Mouse (Mus musculus): ENCODE results near the gene Trex1. TPM values are rescaled to one million over a fixed set of nuclear protein-coding genes. Genes with fewer than 3 reads are reported as not detected.

Gene Trex1
- polyA plus RNA-seq (2012; rRNA removed): 23.2 and 25.4 TPM in 2 replicates

DNA sequence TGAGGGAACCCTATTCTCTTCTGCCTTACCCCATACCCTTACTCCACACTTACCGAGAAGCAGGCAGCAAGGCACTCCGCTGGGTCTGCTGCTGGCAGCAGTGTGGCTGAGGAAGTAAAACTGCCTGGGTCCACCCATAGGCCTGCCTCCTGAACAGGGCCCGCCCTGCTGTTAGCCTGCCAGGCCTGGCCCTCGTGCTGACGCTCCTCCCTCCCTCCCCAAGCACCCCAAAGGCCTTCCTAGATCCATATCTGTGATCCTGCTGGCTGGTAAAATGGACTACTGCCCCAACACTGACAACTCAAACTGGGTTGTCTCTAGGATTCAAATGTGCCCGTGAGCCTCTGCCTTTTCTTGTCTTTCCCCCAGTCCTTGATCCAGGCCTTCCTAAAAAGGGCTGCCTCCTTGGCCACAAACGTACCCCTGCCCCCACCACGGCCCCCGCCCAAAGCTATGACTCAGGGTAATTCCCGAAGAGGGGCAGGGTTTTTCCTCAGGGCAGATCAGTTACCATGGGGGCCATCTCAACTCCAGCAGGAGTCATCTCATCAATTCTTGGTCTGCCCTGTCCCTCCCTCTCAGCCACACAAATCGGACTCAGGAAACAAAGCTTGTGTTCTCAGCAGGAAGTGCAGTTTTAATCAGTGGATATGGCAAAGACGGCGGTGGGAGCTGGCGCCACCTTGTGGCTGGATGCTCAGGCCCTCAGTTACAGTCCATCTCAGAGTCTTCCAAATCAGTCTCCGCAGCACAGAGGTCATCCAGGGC lies at the start of gene Trex1:
Gene Trex1, minus strand, starts transcription at position 599 of the 768 bp plus-strand sequence.

DNA sequence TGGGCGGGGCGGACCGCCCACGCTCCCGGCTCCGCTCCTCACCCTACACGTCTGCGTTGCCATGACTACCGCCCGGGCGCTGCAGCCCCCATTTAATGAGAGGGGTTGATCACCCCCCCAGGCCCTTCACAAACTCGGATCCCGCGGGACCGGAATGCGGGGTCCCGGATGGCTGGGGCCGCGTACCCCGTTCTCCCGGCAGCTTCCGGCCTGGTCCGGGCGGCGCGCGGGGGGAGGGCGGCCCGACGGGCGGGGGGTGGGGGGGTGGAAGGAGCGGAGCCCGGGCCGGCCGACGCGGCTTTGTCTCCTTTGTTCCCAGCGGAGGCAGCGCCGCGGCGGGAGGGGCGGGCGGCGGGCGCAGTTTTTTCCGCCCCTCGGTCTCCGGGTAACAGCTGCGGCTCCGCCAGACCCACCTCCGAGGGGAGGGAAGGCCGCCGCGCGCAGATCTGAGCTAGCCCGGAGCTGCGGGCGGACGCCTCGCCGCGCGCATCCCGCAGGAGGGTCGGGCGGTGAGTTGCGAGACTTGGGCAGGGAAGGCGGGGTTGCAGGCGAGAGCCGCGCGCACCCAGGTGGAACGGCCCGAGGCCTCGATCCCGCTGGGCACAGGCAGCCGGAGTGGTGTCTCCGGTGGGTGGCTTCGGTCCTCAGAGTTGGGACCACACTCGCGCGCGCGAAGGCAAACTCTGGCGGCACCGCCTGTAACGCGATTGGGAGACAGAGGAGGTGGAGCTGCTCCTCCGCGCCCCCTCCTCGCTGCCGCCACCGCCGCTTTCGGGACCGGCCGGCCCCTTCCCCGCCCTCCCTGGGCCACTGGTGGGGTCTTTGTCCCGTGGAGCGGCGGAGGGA lies 35.8 kb upstream of the Trex1 start, which contains the start of gene Plxnb1:
Gene Plxnb1, plus strand, starts transcription at position 253 of the 846 bp plus-strand sequence.

DNA sequence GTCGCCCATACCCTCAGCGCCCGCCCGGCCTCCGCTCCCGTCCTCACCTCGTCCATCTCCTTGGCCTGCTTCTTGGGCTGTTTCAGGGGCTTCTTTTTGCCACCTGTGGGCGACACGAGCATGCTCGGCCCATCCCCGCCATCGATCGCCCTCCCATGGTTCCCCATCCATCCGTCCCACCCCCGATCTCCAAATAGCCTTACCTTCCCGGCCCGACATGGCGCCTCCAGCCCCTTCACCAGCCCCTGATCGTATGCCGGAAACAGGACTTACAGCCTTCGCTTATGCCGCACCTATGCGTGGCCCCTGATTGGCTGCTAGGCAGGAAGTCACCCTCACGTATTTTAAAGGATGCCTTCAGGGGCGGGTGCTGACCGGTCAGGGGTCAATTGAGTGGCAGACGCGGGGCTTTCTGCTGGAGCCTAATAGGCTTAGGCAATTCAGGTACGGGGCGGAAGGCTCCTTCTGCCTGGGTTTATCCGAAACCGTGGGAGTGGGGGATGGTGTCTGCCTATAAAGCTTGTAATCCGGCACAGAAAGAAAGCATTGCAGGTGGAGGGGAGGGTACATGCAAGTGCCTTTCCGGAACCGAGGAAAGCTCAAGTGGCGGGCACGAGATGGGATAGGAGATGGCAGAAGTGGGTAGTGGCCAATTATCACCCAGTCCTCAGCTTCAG lies 22.7 kb upstream of the Trex1 start, which contains the start of the genes Ccdc51 and Tma7:
Gene Ccdc51, plus strand, starts transcription at position 370 of the 677 bp plus-strand sequence.
Gene Tma7, minus strand, starts transcription at position 464 of the 677 bp plus-strand sequence.

DNA sequence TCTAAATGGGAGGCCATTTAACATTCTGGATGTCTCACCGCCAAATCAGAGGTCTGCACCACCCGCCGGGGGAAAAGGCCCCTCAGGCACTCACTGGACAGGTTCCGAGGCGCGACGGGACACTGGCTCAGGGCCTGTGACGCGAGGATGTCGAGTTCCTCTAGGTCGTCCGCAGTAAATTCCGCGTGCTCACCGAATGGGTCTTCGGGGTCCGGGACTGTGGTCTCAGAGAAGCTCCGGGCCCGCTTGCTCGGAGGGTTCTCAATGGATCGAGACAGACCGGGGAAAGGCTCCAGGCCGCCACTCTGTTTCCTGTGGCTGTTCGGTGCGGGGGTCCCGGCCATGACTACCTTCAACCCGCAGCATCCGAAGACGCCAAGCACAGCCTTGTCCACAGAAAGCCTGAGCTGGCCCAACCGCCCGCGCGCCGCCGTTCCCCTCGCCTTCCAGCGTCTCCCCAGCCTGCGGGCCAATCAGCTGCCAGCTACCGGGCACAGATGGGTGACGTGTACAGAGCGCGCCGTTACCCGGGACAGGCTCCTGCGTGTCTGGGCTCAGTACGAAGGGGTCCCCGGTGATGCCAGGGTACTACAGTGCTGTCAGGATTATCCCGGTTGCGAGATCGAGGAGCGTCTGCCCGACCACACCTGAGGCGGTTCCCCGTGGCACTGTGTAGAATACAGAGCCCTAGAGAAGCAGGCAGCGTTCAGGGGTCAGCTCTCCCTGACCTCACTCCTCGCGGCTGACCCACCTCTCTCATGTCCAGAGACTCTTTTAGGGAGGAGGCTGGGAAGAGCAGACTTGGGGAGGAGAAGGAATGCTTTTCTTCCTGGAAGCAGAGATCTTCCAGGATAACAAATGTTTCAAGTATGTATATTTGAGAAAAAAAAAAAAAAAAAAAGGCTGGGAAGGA lies 14.4 kb upstream of the Trex1 start, which contains the start of gene Atrip:
Gene Atrip, minus strand, starts transcription at position 464 of the 913 bp plus-strand sequence.

DNA sequence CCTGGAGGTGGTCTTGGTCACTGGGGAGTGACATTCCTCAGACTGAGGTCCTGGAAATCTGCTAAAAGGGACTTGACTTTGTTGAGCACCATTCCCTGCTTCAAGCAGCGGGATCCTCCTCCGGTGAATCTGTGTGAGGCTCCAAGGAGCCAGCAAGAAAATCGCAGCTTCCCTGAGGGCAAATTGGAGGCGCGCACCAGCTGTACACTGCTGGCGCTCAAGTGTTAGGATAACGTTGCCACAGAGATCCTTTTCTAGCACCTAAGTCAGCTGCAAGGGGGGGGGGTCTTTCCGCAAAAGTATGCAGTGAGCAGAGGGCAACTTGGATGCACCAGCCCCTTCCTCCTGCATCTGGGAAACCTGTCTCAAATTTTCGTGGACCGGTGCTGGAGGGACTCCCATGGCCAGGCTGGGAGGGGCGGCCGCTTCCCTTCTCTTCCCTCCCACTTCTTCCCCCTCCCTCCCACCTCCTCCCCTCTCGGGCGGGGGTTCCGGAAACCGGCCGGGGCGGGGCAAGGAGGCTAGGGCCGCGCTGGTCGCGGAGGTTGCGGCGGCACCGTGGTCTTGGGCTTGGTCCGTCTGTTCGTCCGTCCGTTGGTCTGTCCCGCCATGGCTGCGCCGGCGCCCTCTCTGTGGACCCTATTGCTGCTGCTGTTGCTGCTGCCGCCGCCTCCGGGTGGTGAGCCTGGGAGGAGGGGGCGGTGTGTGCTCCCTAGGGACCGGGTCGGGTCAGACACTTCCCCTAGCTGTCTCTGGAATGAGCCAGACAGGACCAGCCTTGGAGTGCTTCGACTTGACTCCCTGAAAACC lies 21.2 kb downstream of the Trex1 start, which contains the start of gene Shisa5:
Gene Shisa5, plus strand, starts transcription at position 480 of the 810 bp plus-strand sequence.

Other genes with a start within 250 kb of the Trex1 start
- 0.41 and 0.63 TPM in 2 replicates for gene Celsr3, start 233.4 kb downstream of the Trex1 start, polyA plus RNA-seq (2012; rRNA removed)
- 2.7 and 2.8 TPM in 2 replicates for gene Slc26a6, start 206.5 kb downstream of the Trex1 start, polyA plus RNA-seq (2012; rRNA removed)
- 0.04 TPM in 1 of 2 replicates, not detected in the other for gene Tmem89, start 145.1 kb downstream of the Trex1 start, polyA plus RNA-seq (2012; rRNA removed)
- 224 and 244 TPM in 2 replicates for gene Uqcrc1, start 123.1 kb downstream of the Trex1 start, polyA plus RNA-seq (2012; rRNA removed)
- 0.51 and 0.59 TPM in 2 replicates for gene Col7a1, start 106.1 kb downstream of the Trex1 start, polyA plus RNA-seq (2012; rRNA removed)
- 0.04 TPM in 1 of 2 replicates, not detected in the other for gene Ucn2, start 73.7 kb downstream of the Trex1 start, polyA plus RNA-seq (2012; rRNA removed)
- gene Pfkfb4, start 68.0 kb downstream of the Trex1 start, polyA plus RNA-seq (2012; rRNA removed): 4.6 and 6.5 TPM in 2 replicates
- 30.0 and 37.0 TPM in 2 replicates for gene Shisa5, start 21.2 kb downstream of the Trex1 start, polyA plus RNA-seq (2012; rRNA removed)
- gene Atrip, start 14.4 kb upstream of the Trex1 start, polyA plus RNA-seq (2012; rRNA removed): 6.2 and 6.7 TPM in 2 replicates
- gene Ccdc51, start 22.8 kb upstream of the Trex1 start, polyA plus RNA-seq (2012; rRNA removed): 6.0 and 6.4 TPM in 2 replicates
- 60.6 and 66.8 TPM in 2 replicates for gene Tma7, start 22.9 kb upstream of the Trex1 start, polyA plus RNA-seq (2012; rRNA removed)
- 4.8 and 5.9 TPM in 2 replicates for gene Plxnb1, start 35.7 kb upstream of the Trex1 start, polyA plus RNA-seq (2012; rRNA removed)
- not detected in 2 replicates for gene Fbxw21, start 102.3 kb upstream of the Trex1 start, polyA plus RNA-seq (2012; rRNA removed)
- gene Fbxw13, start 136.2 kb upstream of the Trex1 start, polyA plus RNA-seq (2012; rRNA removed): 0.02 and 0.07 TPM in 2 replicates
- gene Fbxw20, start 175.0 kb upstream of the Trex1 start, polyA plus RNA-seq (2012; rRNA removed): 0.02 TPM in 2 replicates
- gene Fbxw14, start 227.9 kb upstream of the Trex1 start, polyA plus RNA-seq (2012; rRNA removed): 0.06 TPM in 1 of 2 replicates, not detected in the other

All from liver, embryonic 18 days (tissue).